Mouse (Mus musculus): ENCODE results near the gene Gm20388. TPM values are rescaled to one million over a fixed set of nuclear protein-coding genes. Genes with fewer than 3 reads are reported as not detected.
"Not testable (repeated sequence)": the region's sequence is repeated elsewhere in the genome, so short reads cannot be mapped to it uniquely, and the experiment has no call there.

Gm20388 gene
- total RNA-seq, 2 experiments from 2014 or later, result 6.8 to 7.8 TPM

- DNase-seq, result no peak
- intact Hi-C loops (cut with DNase I), result no loop called here
These were observed 2700.1 kb downstream of the Gm20388 start for GRCm38 (mm10) chr8:122610612-122611277.

GRCm38 (mm10) chr8:122611295-122612133, 2700.9 kb downstream of the Gm20388 start, which contains the start of the genes Galns and Trappc2l:
Galns (minus strand) TSS chr8:122611463.
Trappc2l (plus strand) TSS chr8:122611640.
- peak; percentile 92 to 94 for DNase-seq
- intact Hi-C loops (cut with DNase I), result no loop called here

GRCm38 (mm10) chr8:122616181-122616905, 2705.7 kb downstream of the Gm20388 start:
- intact Hi-C loops (cut with DNase I), result no loop called here
- DNase-seq, result no peak

- intact Hi-C loops (cut with DNase I), result loop anchor here (2.0 kb wide), 1 partner anchor 213 kb away; no protein-coding TSS in a partner anchor
- DNase-seq, result peak; percentile 79 to 82
These were observed 2707.4 kb downstream of the Gm20388 start for GRCm38 (mm10) chr8:122617947-122618546.

GRCm38 (mm10) chr8:122618660-122619378, 2708.2 kb downstream of the Gm20388 start:
- intact Hi-C loops (cut with DNase I), result loop anchor here (2.0 kb wide), 1 partner anchor 212 kb away; no protein-coding TSS in a partner anchor
- no peak for DNase-seq

- intact Hi-C loops (cut with DNase I), result loop anchor here (5.0 kb wide), 1 partner anchor 57 kb away; no protein-coding TSS in a partner anchor
These were observed 2709.8 kb downstream of the Gm20388 start for GRCm38 (mm10) chr8:122620446-122620845.

GRCm38 (mm10) chr8:122622727-122623126, 2712.1 kb downstream of the Gm20388 start, which contains the start of gene Pabpn1l:
Pabpn1l (minus strand) TSS chr8:122622739.
- intact Hi-C loops (cut with DNase I), result loop anchor here (5.0 kb wide), 1 partner anchor 55 kb away; no protein-coding TSS in a partner anchor
- no peak for DNase-seq

More at GRCm38 (mm10) chr8:122620446-122620845, 2709.8 kb downstream of the Gm20388 start:
- no peak for DNase-seq

GRCm38 (mm10) chr8:122623844-122624642, 2713.4 kb downstream of the Gm20388 start:
- DNase-seq, result peak in 1 of 2 experiments; percentile 41
- intact Hi-C loops (cut with DNase I), result loop anchor here (5.0 kb wide), 1 partner anchor 53 kb away; no protein-coding TSS in a partner anchor

GRCm38 (mm10) chr8:122624653-122625052, 2714.0 kb downstream of the Gm20388 start:
- intact Hi-C loops (cut with DNase I), result loop anchor here (5.0 kb wide), 1 partner anchor 53 kb away; no protein-coding TSS in a partner anchor
- DNase-seq, result no peak

GRCm38 (mm10) chr8:122625811-122626210, 2715.2 kb downstream of the Gm20388 start:
- intact Hi-C loops (cut with DNase I), result no loop called here
- DNase-seq, result no peak

GRCm38 (mm10) chr8:122626896-122627295, 2716.3 kb downstream of the Gm20388 start:
- no peak for DNase-seq
- intact Hi-C loops (cut with DNase I), result no loop called here

- DNase-seq, result no peak
- intact Hi-C loops (cut with DNase I), result no loop called here
These were observed 2718.7 kb downstream of the Gm20388 start for GRCm38 (mm10) chr8:122629388-122629787.

GRCm38 (mm10) chr8:122630696-122631095, 2720.1 kb downstream of the Gm20388 start:
- DNase-seq, result no peak
- intact Hi-C loops (cut with DNase I), result no loop called here

GRCm38 (mm10) chr8:122632134-122632533, 2721.5 kb downstream of the Gm20388 start:
- DNase-seq; intact Hi-C loops (cut with DNase I): not testable (repeated sequence)

GRCm38 (mm10) chr8:122633205-122633604, 2722.6 kb downstream of the Gm20388 start:
- DNase-seq, result no peak
- intact Hi-C loops (cut with DNase I), result no loop called here

GRCm38 (mm10) chr8:122635878-122636802, 2725.5 kb downstream of the Gm20388 start:
- intact Hi-C loops (cut with DNase I), result no loop called here
- no peak for DNase-seq

- peak; percentile 55 to 64 for DNase-seq
- intact Hi-C loops (cut with DNase I), result loop anchor here (1.0 kb wide), 1 partner anchor 13 kb away; no protein-coding TSS in a partner anchor
These were observed 2726.1 kb downstream of the Gm20388 start for GRCm38 (mm10) chr8:122636803-122637175.
